Mouse (Mus musculus) megakaryocyte, embryonic 14.5 days (primary cell): ENCODE measurements at regions not wholly inside any gene's neighbourhood (a gene's known extent, or its start where the extent isn't known, plus 50 kb on each side); places are given as distances from the start of the nearest gene placed in this dataset.

Source experiments
- H3K27me3 ChIP-seq: replicated peaks from 2 replicates; pipeline ENCODE3; 2012; ENCODE audit warnings: inconsistent platforms
- H3K36me3 ChIP-seq: replicated peaks from 2 replicates; pipeline ENCODE3; 2012; ENCODE audit warnings: low read length, inconsistent platforms, mixed read lengths
- H3K4me1 ChIP-seq: 2 replicates; pipeline ENCODE4 v1.6.1; 2012; ENCODE audit warnings: inconsistent platforms
- H3K4me3 ChIP-seq: replicated peaks from 2 replicates; pipeline ENCODE3; 2012; ENCODE audit warnings: moderate library complexity, mild to moderate bottlenecking, inconsistent platforms
- H3K9me3 ChIP-seq: 2 replicates; pipeline ENCODE4 v1.6.1; 2012; ENCODE audit warnings: inconsistent platforms
- FLI1 ChIP-seq: IDR thresholded peaks from 2 replicates; pipeline ENCODE4 v1.6.1; 2012; ENCODE audit warnings: low read length, inconsistent platforms, mixed read lengths
- GATA1 ChIP-seq: IDR thresholded peaks from 3 replicates; pipeline ENCODE4 v1.6.1; 2012; ENCODE audit warnings: mixed read lengths, low read length, inconsistent platforms, borderline replicate concordance

DNA sequence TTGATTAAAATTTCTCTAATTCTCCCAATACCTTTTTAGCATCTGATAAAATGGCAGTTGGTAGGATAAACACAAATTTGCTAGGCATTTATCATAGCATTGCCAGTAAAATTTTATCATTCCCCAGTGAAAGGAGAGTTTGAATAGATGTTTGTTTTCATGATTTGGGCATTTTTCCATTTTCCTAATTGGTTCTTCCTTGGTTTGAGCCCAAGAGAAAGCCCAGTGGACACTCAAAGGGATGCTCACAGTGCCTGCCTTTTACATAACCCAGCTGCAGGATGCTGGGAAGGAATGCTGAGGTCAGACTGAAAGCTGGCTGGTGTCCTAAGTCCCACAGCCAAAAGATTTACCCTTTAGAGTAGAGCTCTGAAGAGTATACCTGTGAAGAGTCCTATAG, 95.4 kb upstream of the Ogfrl1 start:
- TF ChIP-seq FLI1 (no peak), GATA1 (no peak)
- Histone ChIP-seq H3K36me3 (no peaks in the 10 kb centered on the region), H3K27me3 (peaks cover 2% of the 10 kb centered on the region), H3K4me3 (no peak overlapping the region), H3K9me3 (0 out of 2 replicates have a peak, but pooled peaks cover 4% of the 10 kb centered on the region), H3K4me1 (peaks cover 3% of the 10 kb centered on the region; the same call in 1 of the 2 replicates)

DNA sequence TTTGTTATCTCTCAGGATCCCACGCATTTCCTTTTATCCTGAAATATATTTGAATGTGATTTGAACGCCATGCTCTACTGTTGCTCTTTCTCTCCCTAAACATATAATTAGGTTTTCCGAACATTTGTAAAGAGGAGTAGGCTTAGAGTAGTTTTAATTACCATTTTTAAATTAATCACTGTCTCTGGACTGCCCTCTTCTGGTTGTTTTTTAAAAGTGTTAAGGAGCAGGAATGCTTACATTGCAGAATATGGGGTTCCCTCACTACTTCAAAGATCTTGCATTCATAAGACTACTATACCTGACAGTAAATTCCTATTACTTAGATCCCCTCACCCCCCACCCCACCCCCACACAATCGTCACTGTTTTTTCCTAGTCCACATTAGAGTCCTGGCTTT, 97.8 kb upstream of the Ogfrl1 start:
- no peak for TF ChIP-seq FLI1
- peaks cover 3% of the 10 kb centered on the region; the same call in 1 of the 2 replicates for H3K4me1 ChIP-seq

DNA sequence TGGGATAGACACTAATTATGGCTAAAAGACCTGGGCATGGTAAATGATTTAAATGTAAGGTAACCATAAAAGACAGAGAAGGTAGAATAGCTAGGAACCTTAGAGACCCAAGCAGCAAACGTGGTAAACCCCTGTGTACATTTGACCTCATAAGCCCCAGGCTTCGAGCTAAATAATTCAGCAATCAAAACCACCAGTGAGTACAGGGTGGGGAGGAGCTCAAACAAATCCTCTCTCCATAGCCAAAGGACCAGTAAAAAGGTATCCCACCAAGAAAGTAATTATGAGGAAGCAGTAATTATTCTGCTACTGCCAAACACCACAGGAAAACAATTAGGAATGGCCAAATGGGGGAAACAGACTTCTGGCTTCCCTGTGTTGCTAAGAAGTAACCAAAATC, 122.5 kb upstream of the Ogfrl1 start:
- Histone ChIP-seq H3K9me3 (peaks cover 15% of the 10 kb centered on the region), H3K4me1 (no peaks in the 10 kb centered on the region)

More for the DNA sequence above, 97.8 kb upstream of the Ogfrl1 start:
- no peaks in the 10 kb centered on the region for H3K36me3 ChIP-seq
- no peak overlapping the region for H3K4me3 ChIP-seq
- H3K27me3 ChIP-seq: peaks cover 2% of the 10 kb centered on the region
- H3K9me3 ChIP-seq: 0 out of 2 replicates have a peak, but pooled peaks cover 4% of the 10 kb centered on the region

DNA sequence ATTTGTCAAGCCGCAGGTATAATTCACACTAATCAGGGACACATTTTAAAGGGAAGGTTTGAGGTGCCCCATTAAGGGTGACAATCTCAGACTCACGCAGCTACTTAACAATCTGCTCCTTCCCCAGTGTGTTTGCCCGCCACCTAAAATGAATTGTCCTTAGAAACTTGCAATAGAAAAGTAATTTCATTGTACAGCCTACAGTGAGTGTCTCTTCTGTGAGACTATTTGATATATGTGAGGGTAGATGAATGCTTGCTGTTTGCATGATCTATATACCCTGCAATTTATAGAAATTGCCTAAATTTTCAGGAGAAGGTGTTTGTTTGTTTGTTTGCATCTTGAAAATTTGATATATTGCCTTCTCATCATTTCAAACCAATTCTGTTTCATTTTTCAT, 135.1 kb upstream of the Ogfrl1 start:
- Histone ChIP-seq H3K4me3 (no peak overlapping the region), H3K36me3 (no peaks in the 10 kb centered on the region), H3K4me1 (no peaks in the 10 kb centered on the region), H3K27me3 (no peaks in the 10 kb centered on the region), H3K9me3 (peaks cover 20% of the 10 kb centered on the region)
- TF ChIP-seq FLI1: no peak
- TF ChIP-seq GATA1: no peak

More for the DNA sequence above, 122.5 kb upstream of the Ogfrl1 start:
- no peaks in the 10 kb centered on the region for H3K27me3 ChIP-seq
- H3K36me3 ChIP-seq: no peaks in the 10 kb centered on the region
- no peak overlapping the region for H3K4me3 ChIP-seq
- TF ChIP-seq GATA1: no peak
- TF ChIP-seq FLI1: no peak

DNA sequence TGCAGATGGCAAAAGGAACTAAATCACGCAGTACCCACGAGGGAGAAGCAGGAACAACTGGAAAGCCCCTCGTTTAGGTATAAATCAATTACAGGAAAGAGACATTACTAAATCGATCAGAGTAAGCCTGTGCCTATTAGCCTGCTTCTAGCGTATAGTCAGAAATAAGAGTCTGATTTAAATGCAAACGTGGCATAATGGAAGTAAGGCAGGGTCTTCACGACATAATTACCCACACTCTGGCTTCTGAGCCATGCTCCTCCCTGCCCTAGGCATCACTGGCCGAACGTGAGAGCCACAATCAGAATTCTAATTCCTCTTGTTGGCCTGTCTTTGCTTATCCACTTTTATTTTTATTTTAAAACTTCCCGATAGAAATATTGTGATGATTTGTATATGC, 139.0 kb upstream of the Ogfrl1 start:
- Histone ChIP-seq H3K4me1 (no peaks in the 10 kb centered on the region), H3K9me3 (peaks cover 44% of the 10 kb centered on the region), H3K27me3 (no peaks in the 10 kb centered on the region), H3K36me3 (no peaks in the 10 kb centered on the region), H3K4me3 (no peak overlapping the region)
- no peak for TF ChIP-seq FLI1
- no peak for TF ChIP-seq GATA1

DNA sequence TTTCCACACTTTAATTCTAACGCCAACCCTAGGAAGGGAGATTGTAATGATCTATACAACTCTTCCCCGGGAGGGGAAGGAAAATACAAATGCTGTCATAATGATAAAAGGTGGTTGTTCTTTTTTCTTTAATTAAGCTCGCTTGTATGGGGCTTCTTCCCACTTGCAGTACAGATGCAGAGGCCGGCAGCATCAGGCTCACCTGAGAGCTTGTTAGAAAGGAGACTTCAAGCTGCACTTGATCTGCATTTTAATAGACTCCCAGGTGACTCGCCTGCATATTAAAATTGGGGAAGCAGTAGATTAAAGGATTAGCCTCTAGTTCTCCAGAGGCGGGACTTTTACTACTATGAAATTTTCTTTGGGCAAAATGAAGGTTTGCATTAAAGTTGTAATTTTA, 140.8 kb upstream of the Ogfrl1 start:
- H3K4me1 ChIP-seq: no peaks in the 10 kb centered on the region
- no peaks in the 10 kb centered on the region for H3K27me3 ChIP-seq
- TF ChIP-seq FLI1 (no peak), GATA1 (no peak)
- H3K4me3 ChIP-seq: no peak overlapping the region
- no peaks in the 10 kb centered on the region for H3K36me3 ChIP-seq
- H3K9me3 ChIP-seq: peaks cover 47% of the 10 kb centered on the region

DNA sequence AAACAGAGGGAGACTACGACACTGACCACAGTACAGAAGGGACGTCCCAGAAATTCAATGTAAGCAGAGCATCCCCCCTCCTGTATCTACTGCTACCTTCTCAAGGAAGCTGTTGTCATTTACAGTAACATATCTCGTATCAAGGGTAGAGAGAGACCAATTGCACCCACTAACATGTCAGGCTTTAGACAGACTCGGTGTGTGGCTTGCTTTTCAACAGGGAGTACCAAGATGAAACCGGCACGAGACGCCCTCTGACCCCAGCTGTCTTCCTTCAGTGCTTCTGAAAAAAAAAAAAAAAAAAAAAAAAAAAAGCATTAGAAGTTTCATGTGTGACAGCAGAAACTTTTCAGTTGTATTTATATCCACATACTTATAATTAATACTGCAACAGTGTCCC, 143.0 kb upstream of the Ogfrl1 start:
- H3K9me3 ChIP-seq: peaks cover 36% of the 10 kb centered on the region
- TF ChIP-seq GATA1 (no peak), FLI1 (no peak)
- H3K27me3 ChIP-seq: no peaks in the 10 kb centered on the region
- no peaks in the 10 kb centered on the region for H3K36me3 ChIP-seq
- H3K4me3 ChIP-seq: no peak overlapping the region
- H3K4me1 ChIP-seq: no peaks in the 10 kb centered on the region

DNA sequence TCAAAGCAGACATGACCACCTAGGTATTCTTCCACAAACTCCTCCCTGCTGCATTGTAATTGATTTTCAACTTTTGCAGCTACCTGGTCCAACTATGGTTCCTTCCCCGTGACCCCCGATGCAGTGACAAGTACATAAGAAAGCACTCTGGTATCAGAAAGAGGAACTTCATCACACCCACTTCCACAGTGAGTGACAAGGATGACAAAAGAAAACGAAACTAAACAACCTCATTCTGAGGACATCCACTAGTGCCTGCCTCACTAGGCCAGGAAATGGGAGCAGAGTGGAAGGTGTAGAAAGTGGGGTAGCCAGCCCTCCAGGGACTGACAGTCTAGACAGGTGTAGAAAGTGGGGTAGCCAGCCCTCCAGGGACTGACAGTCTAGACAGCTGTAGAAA, 158.2 kb upstream of the Ogfrl1 start:
- Histone ChIP-seq H3K9me3 (no peaks in the 10 kb centered on the region), H3K36me3 (no peaks in the 10 kb centered on the region), H3K27me3 (no peaks in the 10 kb centered on the region), H3K4me1 (no peaks in the 10 kb centered on the region), H3K4me3 (no peak overlapping the region)
- TF ChIP-seq GATA1 (no peak), FLI1 (no peak)

DNA sequence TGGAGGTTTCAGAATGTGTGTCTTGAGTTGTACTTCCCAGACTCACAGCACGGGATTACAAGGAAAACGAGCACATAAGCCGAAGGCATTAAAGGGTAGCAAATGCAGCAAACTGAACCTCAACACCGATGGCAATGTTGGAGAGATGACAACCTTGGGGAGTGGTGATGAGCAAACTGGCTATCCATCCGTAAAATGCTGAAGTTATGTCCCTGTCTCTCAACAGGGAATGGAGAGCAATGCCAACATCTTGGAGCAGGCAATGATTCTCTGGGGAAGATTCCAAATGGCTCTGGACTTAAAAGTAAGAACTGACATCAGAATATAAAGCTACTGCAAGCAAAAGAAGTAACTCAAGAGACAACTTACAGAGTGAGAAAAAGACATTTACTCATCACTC, 170.5 kb upstream of the Ogfrl1 start:
- no peak overlapping the region for H3K4me3 ChIP-seq
- H3K4me1 ChIP-seq: no peaks in the 10 kb centered on the region
- no peak for TF ChIP-seq FLI1
- no peak for TF ChIP-seq GATA1
- no peaks in the 10 kb centered on the region for H3K36me3 ChIP-seq
- H3K9me3 ChIP-seq: 0 out of 2 replicates have a peak, but pooled peaks cover 4% of the 10 kb centered on the region
- no peaks in the 10 kb centered on the region for H3K27me3 ChIP-seq

DNA sequence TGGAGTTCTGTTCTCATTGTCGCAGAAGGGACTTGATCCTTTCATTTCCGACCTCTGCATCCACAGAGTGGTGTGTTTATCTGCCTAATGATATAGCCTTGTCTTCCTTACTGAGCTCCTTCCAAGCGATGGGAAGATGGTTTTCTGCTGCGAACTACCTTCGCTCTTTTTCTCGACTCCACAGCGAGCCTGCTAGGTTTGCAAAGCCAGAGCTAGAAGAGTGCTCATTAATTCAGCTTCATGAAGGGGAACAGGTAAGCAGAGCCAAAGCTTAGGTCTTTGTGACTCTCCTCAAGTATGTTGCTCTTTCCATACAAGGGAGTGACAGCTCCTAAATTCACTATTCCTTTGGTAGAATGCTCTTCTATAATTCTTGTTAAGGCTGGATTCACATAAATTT, 176.9 kb upstream of the Ogfrl1 start:
- TF ChIP-seq FLI1 (no peak), GATA1 (no peak)
- Histone ChIP-seq H3K9me3 (0 out of 2 replicates have a peak, but pooled peaks cover 4% of the 10 kb centered on the region), H3K27me3 (no peaks in the 10 kb centered on the region), H3K4me3 (no peak overlapping the region), H3K4me1 (no peaks in the 10 kb centered on the region), H3K36me3 (no peaks in the 10 kb centered on the region)

DNA sequence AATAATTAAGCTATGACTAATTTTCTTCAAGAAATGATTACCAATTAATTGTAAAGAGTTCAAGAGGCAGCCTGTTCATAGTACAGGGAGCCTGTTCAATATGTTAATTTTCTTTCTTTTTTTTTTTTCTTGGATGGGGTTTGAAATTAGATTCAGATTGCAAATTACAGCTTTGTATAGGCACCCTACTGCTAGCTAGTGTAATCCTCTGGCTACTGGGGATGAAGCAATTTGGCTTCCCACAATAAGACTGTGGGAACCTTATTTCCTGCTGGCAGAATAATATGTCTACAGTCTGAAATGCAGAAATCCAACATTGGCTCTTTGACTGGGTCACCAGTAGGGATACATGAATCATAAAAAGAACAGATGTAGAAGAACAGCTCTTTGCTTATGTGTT, 177.4 kb upstream of the Ogfrl1 start:
- Histone ChIP-seq H3K4me3 (no peak overlapping the region), H3K9me3 (0 out of 2 replicates have a peak, but pooled peaks cover 4% of the 10 kb centered on the region), H3K36me3 (no peaks in the 10 kb centered on the region), H3K27me3 (no peaks in the 10 kb centered on the region), H3K4me1 (no peaks in the 10 kb centered on the region)
- TF ChIP-seq FLI1 (no peak), GATA1 (no peak)
